Mouse (Mus musculus): Measurements from ENCODE around the gene Slc25a38. TPM values are rescaled to one million over a fixed set of nuclear protein-coding genes. Genes with fewer than 3 reads are reported as not detected.
"Not testable (repeated sequence)": the region's sequence is repeated elsewhere in the genome, so short reads cannot be mapped to it uniquely, and the experiment has no call there.

The Slc25a38 gene
- total RNA-seq, 2 experiments from 2014 or later, result 271 to 322 TPM

DNA sequence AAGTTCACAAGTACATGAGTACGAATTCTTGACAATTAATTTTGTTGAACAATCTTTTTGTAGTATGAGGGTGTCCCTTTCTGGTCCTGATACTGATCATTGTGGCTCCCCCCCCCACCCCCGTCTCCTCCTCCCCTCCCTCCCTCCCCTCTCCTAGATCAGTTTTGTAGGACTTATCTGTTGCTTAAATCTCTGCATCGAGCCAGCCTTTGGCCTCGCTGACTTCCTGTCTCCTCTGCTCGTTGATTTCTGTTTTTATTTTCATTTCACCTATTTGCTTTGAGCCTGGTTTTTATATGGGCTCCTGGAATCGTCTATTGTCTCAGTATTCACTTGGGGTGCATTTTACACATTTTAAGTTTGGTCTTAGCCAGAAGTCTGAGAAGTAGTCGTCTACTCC is 14.3 kb upstream of the Slc25a38 start:
- no peak for ATAC-seq (replicated peaks; ENCODE audit: low FRiP score, poor library complexity, severe bottlenecking)

DNA sequence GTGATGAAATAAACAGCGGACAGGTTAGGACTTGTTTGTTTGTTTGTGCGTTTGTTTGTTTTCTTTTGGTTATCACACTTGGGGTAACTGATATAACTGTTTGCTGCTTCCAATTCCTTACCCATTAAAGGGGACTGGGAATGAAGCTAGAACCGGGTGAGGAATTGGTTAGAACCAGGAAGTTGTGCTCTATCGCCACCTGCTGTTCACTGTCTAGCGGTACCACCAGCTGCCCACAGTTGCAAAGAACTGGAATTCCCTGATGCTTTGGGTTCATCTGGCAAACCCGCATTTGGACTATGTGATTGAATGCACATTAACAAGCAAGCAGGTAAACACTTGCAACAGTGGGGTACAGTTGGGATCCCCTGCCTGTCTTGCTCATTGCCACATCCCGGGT is 11.5 kb upstream of the Slc25a38 start:
- peak; percentile 78; the same call in 1 of the 2 replicates for ATAC-seq (replicated peaks; ENCODE audit: low FRiP score, poor library complexity, severe bottlenecking)

DNA sequence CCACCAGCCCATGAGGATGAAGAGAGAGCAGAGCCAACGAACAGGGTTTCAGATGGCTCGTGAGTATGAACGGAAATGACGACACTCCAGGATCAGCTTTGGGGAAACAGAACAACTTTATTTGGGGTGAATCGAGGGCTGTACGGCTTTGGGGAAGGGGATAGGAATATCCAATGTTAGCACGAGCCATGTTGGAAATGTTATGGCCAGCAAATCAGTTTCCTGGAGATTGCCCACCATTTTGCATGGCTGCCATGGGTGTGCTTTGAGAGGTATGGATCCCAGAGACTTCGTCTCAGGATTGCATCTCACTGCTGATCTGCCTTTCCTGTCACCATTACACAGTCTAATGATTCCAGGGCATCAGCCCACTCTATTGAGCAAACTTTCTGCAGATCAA is 10.9 kb upstream of the Slc25a38 start:
- ATAC-seq (replicated peaks; ENCODE audit: low FRiP score, poor library complexity, severe bottlenecking), result no peak

DNA sequence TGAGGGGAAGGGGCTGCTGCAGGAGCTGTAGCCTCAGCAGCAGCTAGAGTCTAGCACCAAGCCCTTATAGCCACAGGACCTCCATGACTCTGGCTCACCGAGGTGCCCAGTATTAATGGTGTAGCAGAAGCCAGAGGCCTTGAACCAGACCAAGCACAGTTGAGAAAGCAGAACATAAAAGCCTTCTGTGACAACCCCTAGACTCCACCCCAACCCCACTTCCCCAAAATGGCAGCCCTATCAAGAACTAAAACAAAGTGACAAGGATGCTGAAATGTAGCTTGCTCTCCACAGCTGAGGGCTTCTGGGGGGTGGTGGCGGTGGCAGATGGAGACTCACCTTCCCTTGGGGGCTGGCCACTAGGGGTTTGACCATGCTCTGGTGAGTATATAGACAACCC is 9.0 kb upstream of the Slc25a38 start:
- no peak for ATAC-seq (replicated peaks; ENCODE audit: low FRiP score, poor library complexity, severe bottlenecking)

DNA sequence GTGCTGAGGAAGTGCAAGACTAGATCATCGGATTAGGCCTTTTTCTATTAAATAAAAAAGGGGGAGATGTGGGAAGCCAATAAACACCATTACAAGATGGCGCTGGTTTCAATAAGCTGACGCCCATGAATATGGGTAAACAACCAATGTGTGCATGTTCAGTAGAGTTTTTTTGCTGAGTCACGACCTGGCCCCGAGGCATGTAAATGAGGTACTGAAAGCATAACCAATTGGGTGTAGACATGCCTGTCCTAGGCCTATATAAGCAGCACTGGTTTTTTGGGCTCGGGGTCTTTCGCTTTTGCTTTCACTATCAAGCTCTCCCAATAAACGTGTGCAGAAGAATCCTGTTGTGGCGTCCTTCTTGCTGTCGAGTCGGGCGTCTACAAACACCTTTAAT is 1.2 kb upstream of the Slc25a38 start:
- ATAC-seq (replicated peaks; ENCODE audit: low FRiP score, poor library complexity, severe bottlenecking), result not testable (repeated sequence)

DNA sequence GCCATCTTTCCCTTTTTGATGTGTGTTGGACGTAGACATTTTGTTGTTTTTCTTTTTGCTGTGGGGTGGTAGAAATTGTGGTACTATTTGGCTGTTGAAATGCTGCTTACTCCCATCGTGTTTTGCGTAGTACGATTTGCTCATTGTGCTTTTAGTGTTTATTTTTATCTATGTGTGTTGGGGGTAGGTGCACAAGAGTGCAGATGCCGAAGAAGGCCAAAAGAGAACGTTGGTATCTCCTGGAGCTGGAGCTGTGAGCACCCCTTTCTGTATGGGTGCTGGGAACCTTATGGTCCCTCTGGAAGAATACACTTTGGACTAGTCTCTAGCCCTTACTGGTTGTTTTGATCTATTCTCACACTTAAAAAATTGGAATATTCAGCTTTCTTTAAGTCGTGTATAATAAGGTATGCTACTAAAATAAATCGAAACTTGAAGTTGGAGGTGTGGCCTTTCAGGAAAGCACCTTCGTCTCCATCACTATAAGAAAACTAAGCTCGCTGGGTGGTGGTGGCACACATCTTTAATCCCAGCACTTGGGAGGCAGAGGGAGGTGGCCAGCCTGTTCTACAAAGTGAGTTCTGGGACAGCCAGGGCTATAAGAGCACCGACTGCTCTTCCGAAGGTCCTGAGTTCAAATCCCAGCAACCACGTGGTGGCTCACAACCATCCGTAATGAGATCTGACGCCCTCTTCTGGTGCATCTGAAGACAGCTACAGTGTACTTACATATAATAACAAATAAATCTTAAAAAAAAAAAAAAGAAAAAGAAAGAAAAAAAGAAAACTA is 1.2 kb downstream of the Slc25a38 start:
- no peak for ATAC-seq (replicated peaks; ENCODE audit: low FRiP score, poor library complexity, severe bottlenecking)

DNA sequence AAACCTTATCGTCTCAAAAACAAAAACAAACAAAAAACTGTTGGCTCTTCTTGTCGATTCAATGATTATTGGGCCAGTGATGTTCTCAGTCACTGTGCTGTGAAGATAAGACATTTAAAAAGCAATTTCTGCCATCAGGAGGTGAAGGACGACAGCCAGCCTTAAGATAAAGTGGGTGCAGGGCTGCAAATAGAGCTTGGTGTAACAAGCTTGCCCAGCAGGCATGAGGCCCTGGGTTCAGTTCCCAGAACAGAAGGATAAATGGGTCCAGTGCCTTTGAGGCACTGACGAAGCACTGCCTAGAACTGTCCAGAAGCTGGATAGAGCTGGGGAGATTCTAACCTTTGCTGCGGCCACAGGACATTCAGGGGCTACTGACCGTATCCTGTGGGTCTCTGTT is 2.3 kb downstream of the Slc25a38 start:
- ATAC-seq (replicated peaks; ENCODE audit: low FRiP score, poor library complexity, severe bottlenecking), result peak; percentile 33

DNA sequence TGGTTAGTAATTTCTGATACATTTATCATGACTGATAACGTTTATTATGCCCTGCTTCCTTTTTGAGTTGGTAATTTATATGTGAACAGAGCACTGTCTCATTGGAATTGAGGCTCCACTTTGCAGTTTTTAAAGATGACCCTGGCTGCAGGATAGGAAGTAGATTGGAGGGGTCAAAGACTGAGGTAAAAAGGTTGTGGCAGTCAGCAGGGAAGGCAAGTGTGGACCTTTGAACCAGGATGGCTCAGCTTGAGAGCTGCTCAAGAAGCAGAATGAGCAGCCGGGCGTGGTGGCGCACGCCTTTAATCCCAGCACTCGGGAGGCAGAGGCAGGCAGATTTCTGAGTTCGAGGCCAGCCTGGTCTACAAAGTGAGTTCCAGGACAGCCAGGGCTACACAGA is 3.3 kb downstream of the Slc25a38 start:
- ATAC-seq (replicated peaks; ENCODE audit: low FRiP score, poor library complexity, severe bottlenecking), result no peak

DNA sequence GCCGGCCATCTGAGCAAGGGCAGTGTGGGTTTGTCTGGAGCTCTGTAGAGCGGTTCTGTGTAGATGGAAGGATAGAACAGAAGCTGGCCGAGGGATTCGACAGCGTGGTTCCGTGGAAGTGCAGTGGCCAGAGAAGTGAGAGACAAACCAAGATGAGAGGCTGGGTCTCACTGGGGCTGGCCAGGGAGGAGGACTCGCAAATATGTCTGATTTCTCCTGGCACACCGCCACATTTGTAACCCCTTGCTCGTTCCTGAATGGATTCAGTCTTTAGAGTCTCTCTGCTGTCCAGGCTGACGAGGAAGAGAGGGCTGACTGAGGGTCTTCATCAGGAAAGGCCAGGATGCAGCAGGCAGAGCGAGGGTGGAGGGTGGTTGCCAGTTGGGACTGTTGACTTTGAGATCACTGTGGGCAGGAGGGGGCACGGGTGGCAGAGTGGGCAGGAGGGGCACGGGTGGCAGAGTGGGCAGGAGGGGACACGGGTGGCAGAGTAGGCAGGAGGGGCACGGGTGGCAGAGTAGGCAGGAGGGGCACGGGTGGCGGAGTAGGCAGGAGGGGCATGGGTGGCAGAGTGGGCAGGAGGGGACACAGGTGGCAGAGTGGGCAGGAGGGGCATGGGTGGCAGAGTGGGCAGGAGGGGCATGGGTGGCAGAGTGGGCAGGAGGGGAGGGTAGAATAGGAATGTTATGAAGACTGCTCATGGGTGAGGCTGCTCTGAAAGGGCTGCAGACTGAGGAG is 4.0 kb downstream of the Slc25a38 start:
- no peak for ATAC-seq (replicated peaks; ENCODE audit: low FRiP score, poor library complexity, severe bottlenecking)

DNA sequence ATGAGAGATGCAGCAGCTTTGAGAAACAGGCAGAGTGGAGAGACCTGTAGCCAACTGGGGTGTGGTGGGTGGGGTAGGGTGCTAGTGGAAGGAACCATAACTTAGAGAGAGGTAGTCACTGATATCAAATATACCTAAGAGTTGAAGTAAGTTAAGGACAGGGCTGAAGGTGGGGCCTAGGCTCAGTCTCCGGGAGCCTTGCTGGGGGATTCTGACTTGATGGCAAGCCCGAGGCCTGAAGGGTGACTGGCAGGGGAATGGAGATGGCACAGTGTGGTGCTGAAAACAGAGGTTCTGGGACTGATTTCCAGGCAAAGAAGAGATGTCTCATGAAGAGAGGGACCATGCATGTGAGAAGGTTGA is 4.6 kb downstream of the Slc25a38 start:
- ATAC-seq (replicated peaks; ENCODE audit: low FRiP score, poor library complexity, severe bottlenecking), result peak; percentile 55

DNA sequence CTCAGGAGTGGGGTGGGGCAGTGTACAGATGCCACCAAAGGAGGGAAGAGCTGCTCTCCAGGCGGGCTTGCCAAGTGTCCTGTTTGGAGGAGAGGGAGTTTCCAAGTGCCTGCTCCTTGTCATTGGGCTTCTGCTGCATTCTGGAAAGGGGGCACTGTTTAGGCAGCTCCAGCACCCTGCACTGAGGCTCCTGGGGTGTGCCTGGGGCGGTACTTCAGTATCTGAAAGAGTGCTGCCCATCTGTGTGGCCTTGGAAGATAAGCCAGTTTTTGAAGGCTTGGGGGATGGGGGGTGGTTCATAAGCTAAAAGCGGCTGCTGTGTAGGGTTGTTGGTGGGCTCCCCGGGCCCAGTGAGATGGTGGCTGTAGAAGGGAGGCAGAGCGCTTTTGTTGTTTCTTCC is 5.4 kb downstream of the Slc25a38 start:
- ATAC-seq (replicated peaks; ENCODE audit: low FRiP score, poor library complexity, severe bottlenecking), result peak; percentile 68

DNA sequence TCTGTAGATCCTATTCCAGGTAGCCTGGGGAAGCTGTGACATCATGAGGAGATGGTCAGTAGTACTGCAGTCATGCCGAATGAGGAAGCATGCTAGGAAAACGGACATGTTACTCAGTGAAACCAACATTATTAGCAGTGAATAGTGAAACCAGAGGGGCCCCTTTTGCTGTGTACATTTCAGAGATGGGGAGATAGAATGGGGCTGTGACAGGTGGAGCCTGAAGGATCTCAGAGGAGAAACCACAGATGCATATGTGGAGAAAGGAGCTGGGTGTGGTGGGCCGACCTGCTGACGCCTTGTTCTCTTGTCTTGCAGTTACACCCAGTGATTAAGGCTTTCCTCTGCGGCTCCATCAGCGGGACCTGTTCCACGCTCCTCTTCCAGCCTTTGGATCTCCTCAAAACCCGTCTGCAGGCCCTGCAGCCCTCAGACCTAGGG is 6.0 kb downstream of the Slc25a38 start:
- peak; percentile 66 for ATAC-seq (replicated peaks; ENCODE audit: low FRiP score, poor library complexity, severe bottlenecking)

DNA sequence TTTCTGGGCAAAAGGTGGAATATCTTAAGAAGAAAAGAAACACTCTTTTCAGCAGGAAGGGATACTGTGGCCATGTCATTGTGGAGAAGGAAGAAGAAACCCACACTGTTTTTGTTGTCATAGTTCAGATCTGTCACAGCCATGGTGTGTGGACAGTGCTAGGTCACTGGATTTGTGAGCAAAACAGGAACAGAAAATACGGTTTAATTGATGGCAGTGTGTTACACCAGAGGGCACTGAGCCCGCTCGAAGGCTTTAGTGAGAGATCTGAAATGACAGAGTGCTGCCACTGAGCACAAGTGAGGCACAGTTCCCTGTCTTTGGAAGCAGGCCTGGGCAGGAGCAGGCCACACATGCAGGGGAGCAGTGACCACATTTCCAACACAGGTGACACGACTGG is 8.0 kb downstream of the Slc25a38 start:
- no peak for ATAC-seq (replicated peaks; ENCODE audit: low FRiP score, poor library complexity, severe bottlenecking)

DNA sequence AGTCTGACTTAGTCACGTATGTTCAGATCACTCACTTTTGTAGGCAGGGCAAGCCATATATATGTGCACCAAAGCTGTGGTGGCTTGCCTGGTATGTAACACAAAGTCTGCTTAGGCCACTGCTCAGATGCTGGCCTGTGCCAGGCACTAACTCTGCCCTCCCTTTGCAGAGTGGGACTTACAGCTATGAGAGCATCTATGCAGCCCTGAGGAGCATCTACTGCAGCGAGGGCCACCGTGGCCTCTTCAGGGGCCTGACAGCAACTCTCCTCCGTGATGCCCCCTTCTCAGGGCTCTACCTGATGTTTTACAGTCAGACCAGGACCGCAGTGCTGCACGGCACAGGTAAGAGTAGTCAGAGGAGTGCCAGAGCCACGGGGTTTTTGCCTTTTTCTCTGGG is 10.3 kb downstream of the Slc25a38 start:
- ATAC-seq (replicated peaks; ENCODE audit: low FRiP score, poor library complexity, severe bottlenecking), result no peak

DNA sequence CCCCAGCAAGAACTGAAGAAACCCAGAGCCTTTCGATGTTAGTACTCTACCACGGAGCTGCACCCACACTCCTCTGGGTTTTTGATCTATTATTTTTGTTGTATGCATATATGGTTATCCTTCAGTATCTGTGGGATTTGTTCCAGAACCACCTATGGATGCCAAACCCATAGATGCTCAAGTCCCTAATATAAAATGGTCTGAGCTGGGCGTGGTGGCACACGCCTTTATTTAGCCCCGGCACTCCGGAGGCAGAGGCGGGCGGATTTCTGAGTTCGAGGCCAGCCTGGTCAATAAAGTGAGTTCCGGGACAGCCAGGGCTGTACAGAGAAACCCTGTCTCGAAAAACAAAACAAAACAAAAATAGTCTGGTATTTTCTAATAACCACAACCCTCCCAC is 16.7 kb downstream of the Slc25a38 start:
- no peak for ATAC-seq (replicated peaks; ENCODE audit: low FRiP score, poor library complexity, severe bottlenecking)

DNA sequence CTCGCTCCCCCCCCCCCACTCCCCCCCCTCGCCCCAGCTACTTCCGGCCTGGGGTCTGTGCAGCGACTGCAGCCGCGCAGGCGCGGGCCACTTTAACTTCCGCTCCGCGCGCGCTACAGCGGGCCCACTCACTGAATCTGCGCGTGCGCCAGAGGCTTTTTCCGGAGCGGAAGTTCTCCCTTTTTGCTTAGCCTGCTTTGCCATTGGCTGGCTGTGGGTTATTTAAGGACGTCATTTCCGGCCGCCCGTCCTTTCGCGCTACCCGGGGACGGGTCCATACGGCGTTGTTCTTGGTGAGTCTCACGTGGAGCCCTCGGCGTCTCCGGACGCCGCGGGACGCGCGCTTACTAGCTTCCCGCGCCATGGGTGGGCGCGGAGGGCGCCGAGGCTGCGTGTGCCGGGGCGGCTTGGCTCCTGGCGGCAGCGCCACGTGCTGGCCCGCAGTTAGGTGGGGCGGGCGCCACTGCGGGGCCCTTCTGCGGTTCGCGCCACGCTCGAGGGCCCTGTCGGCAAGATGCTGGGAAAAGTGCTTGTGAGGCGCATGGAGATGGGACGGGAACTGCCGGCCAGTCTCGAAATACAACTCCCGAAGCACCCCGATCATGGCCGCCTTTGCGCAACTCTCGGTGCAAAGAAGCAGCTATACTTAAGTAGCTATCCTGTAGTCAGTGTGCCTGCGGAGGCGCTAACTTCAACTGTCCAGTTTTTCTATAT is 17.5 kb downstream of the Slc25a38 start, which contains the start of gene Rpsa:
Gene Rpsa (plus strand): TSS at position 152 of the 714 bp plus-strand sequence.
- peak; percentile 97 for ATAC-seq (replicated peaks; ENCODE audit: low FRiP score, poor library complexity, severe bottlenecking)

DNA sequence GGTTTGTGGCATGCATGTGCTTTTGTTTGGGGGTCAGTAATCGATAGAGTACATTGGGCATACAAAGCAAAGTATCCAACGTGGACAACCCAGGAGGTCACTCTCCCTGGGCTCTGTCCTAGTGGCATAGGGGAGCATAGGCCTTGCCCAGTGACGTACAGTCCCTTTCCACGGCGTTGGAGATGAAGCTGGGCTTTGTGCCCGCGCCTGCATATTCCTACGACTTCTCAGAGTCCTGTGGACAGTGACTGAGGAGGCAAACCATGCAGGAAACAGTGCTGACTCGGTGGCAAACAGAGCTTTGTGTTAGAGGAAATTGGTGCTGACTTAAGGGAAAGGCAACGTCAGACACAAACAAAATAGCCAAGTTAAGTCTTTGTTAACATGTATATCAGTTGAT is 19.1 kb downstream of the Slc25a38 start:
- ATAC-seq (replicated peaks; ENCODE audit: low FRiP score, poor library complexity, severe bottlenecking), result no peak

DNA sequence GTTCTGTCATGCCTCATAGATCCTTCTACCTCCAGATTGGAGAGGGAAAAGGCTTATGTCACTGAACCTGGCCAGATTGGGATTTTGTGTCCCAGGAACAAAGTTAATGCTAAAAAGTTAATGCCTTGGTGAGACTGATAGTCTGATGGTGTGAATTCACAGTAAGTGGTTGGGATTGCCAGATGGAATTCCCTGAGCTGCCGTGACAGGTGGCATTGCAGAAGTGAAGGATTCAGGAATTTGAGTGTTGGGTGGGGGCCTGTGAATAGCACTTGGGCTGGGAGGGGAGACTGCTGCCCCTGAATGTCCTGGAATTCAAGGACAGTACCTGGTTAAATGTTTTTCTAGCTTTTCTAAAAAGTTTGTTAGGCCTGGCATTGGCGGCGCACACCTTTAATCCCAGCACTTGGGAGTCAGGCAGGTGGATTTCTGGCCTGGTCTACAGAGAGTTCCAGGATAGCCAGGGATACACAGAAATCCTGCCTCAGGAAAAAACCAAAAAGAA is 21.7 kb downstream of the Slc25a38 start:
- ATAC-seq (replicated peaks; ENCODE audit: low FRiP score, poor library complexity, severe bottlenecking), result no peak

DNA sequence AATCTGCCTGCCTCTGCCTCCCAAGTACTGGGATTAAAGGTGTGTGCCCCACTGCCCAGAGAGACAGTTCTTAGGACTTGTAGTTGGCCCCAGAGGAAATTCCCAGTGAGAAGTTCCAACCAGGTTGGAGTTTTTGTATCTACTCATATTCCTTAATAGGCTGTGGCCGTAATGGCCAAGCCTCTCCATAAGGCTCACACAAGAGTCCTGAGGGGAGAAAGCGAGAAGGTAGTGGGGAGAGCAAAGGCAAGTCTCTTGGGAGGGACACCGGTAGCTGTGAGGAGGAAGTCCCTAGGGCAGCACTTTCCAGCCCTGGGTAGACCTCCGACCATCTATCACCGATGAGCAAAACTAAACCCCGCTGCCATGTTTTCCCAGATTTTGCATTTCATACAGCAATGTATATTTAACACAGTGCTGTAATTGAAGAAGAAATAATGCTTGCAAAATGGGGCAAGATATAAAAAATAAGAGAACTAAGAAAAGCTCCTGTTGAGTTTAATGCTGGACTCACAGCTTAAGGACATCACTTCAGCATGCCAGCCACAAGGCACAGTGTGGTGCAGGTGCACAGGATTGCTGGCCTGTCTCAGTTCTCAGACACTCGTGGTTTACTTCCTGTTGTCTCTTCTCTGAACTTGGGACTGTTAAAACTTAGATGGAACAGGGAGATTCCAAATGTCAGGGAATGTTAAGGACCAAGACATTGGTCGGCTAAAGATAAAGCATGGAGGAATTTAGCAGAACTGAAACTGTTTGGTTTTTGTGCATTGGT is 23.0 kb downstream of the Slc25a38 start:
- no peak for ATAC-seq (replicated peaks; ENCODE audit: low FRiP score, poor library complexity, severe bottlenecking)
